In genomic region chr6:40739545-40739944, GRCm38 (mm10) we compare ENCODE assay signal across 31 mouse cellular contexts.
"Had no signal": no experiment of that assay in that cellular context is flagged by ENCODE, and none has a peak within 500 bp of the region (broad histone marks: within the 10 kb centered on the region; RNA-seq: fewer than 3 reads in every experiment).

No protein-coding gene starts in this region.

- H3K27ac ChIP-seq: limb, embryonic 10.5 days; limb, embryonic 12.5 days; limb, embryonic 13.5 days; limb, embryonic 15.5 days; liver, embryonic 12.5 days; liver, embryonic 13.5 days; liver, embryonic 14.5 days; liver, embryonic 15.5 days; lung, embryonic 15.5 days; macrophage; midbrain, embryonic 10.5 days; midbrain, embryonic 12.5 days; midbrain, embryonic 13.5 days; midbrain, embryonic 15.5 days; neural tube, embryonic 12.5 days; neural tube, embryonic 13.5 days had no signal

- H3K9ac ChIP-seq: limb, embryonic 12.5 days; limb, embryonic 13.5 days; limb, embryonic 15.5 days; liver, embryonic 12.5 days; liver, embryonic 13.5 days; liver, embryonic 14.5 days; liver, embryonic 15.5 days; liver, postnatal 0 days; lung, embryonic 14.5 days; lung, embryonic 15.5 days; midbrain, embryonic 12.5 days; midbrain, embryonic 13.5 days; midbrain, embryonic 15.5 days; neural tube, embryonic 12.5 days; neural tube, embryonic 13.5 days had no signal

- H3K9me3 ChIP-seq: limb, embryonic 10.5 days; limb, embryonic 12.5 days; limb, embryonic 13.5 days; limb, embryonic 15.5 days; liver, embryonic 12.5 days; liver, embryonic 13.5 days; liver, embryonic 15.5 days; lung, embryonic 15.5 days; megakaryocyte, embryonic 14.5 days; midbrain, embryonic 10.5 days; midbrain, embryonic 12.5 days; midbrain, embryonic 13.5 days; midbrain, embryonic 15.5 days; neural tube, embryonic 12.5 days; neural tube, embryonic 13.5 days had no signal

- H3K27me3 ChIP-seq: limb, embryonic 12.5 days; limb, embryonic 13.5 days; limb, embryonic 15.5 days; liver, embryonic 12.5 days; liver, embryonic 13.5 days; liver, embryonic 15.5 days; lung, embryonic 15.5 days; megakaryocyte, embryonic 14.5 days; midbrain, embryonic 12.5 days; midbrain, embryonic 13.5 days; midbrain, embryonic 15.5 days; neural tube, embryonic 12.5 days; neural tube, embryonic 13.5 days had no signal

- H3K4me3 ChIP-seq: limb, embryonic 10.5 days; limb, embryonic 12.5 days; limb, embryonic 13.5 days; limb, embryonic 15.5 days; liver, embryonic 12.5 days; liver, embryonic 13.5 days; liver, embryonic 15.5 days; lung, embryonic 15.5 days; megakaryocyte, embryonic 14.5 days; midbrain, embryonic 10.5 days; midbrain, embryonic 12.5 days; midbrain, embryonic 13.5 days; midbrain, embryonic 15.5 days; neural tube, embryonic 12.5 days; neural tube, embryonic 13.5 days had no signal

- H3K4me2 ChIP-seq: limb, embryonic 12.5 days; limb, embryonic 13.5 days; limb, embryonic 15.5 days; liver, embryonic 11.5 days; liver, embryonic 12.5 days; liver, embryonic 13.5 days; liver, embryonic 15.5 days; lung, embryonic 14.5 days; lung, embryonic 15.5 days; midbrain, embryonic 11.5 days; midbrain, embryonic 12.5 days; midbrain, embryonic 13.5 days; midbrain, embryonic 15.5 days; neural tube, embryonic 12.5 days; neural tube, embryonic 13.5 days had no signal

- DNase-seq: left cerebral cortex, postnatal 4 days; liver; liver, embryonic 13.5 days; liver, postnatal 0 days; lung, adult 18-20 months; lung, adult 2 months; lung, embryonic 14.5 days; lung, postnatal 10 days; lung, postnatal 14 days; lung, postnatal 36 days; lung, postnatal 4 days; midbrain, embryonic 14.5 days had no signal

- H3K36me3 ChIP-seq: limb, embryonic 10.5 days; limb, embryonic 12.5 days; limb, embryonic 13.5 days; limb, embryonic 15.5 days; liver, embryonic 12.5 days; liver, embryonic 13.5 days; liver, embryonic 15.5 days; lung, embryonic 15.5 days; midbrain, embryonic 10.5 days; midbrain, embryonic 12.5 days; midbrain, embryonic 13.5 days; midbrain, embryonic 15.5 days; neural tube, embryonic 12.5 days; neural tube, embryonic 13.5 days had no signal

- ATAC-seq: liver, embryonic 12.5 days; liver, postnatal 0 days; lung, postnatal 0 days; midbrain, embryonic 13.5 days; midbrain, embryonic 15.5 days had no signal

- H3K4me1 ChIP-seq: limb, embryonic 10.5 days; limb, embryonic 12.5 days; limb, embryonic 13.5 days; limb, embryonic 15.5 days; liver, embryonic 12.5 days; liver, embryonic 13.5 days; liver, embryonic 15.5 days; lung, embryonic 15.5 days; megakaryocyte, embryonic 14.5 days; midbrain, embryonic 10.5 days; midbrain, embryonic 12.5 days; midbrain, embryonic 13.5 days; midbrain, embryonic 15.5 days; neural tube, embryonic 12.5 days; neural tube, embryonic 13.5 days had no signal
